Mouse (Mus musculus) monocyte, adult 2 months (primary cell): ENCODE results near the gene Lamc1.

Source experiments
- DNase-seq, 2 experiments: peaks; one replicate each; pipeline ENCODE4 v3.0.0; 2022; ENCODE audit warnings: low spot score in 2 of 2, low read depth in 1 of 2

Gene Lamc1

GRCm38 (mm10) chr1:153267730-153268129, 64.9 kb downstream of the Lamc1 start:
- no peak for DNase-seq

- no peak for DNase-seq
Measured at GRCm38 (mm10) chr1:153266891-153267290, 65.7 kb downstream of the Lamc1 start.

GRCm38 (mm10) chr1:153265579-153265978, 67.0 kb downstream of the Lamc1 start:
- no peak for DNase-seq

GRCm38 (mm10) chr1:153265066-153265465, 67.5 kb downstream of the Lamc1 start:
- DNase-seq: no peak

- DNase-seq: no peak
Measured at GRCm38 (mm10) chr1:153259752-153260300, 72.8 kb downstream of the Lamc1 start.

GRCm38 (mm10) chr1:153252540-153253210, 79.9 kb downstream of the Lamc1 start:
- no peak for DNase-seq

- DNase-seq: no peak
Measured at GRCm38 (mm10) chr1:153251590-153252206, 80.9 kb downstream of the Lamc1 start.

GRCm38 (mm10) chr1:153241346-153241745, 91.2 kb downstream of the Lamc1 start:
- DNase-seq: no peak

GRCm38 (mm10) chr1:153235576-153235975, 97.0 kb downstream of the Lamc1 start:
- DNase-seq: no peak

- no peak for DNase-seq
Measured at GRCm38 (mm10) chr1:153231681-153232080, 100.9 kb downstream of the Lamc1 start.

- no peak for DNase-seq
Measured at GRCm38 (mm10) chr1:153227916-153228315, 104.7 kb downstream of the Lamc1 start.

- no peak for DNase-seq
Measured at GRCm38 (mm10) chr1:153227096-153227495, 105.5 kb downstream of the Lamc1 start.

GRCm38 (mm10) chr1:153225786-153226725, 106.5 kb downstream of the Lamc1 start:
- no peak for DNase-seq

GRCm38 (mm10) chr1:153224331-153224730, 108.3 kb downstream of the Lamc1 start:
- no peak for DNase-seq

- DNase-seq: no peak
Measured at GRCm38 (mm10) chr1:153219376-153219775, 113.2 kb downstream of the Lamc1 start.

- DNase-seq: no peak
Measured at GRCm38 (mm10) chr1:153216516-153216915, 116.1 kb downstream of the Lamc1 start.

GRCm38 (mm10) chr1:153215676-153216075, 116.9 kb downstream of the Lamc1 start:
- no peak for DNase-seq

- DNase-seq: no peak
Measured at GRCm38 (mm10) chr1:153210992-153211391, 121.6 kb downstream of the Lamc1 start.

GRCm38 (mm10) chr1:153210198-153210597, 122.4 kb downstream of the Lamc1 start:
- DNase-seq: no peak

GRCm38 (mm10) chr1:153202195-153202594, 130.4 kb downstream of the Lamc1 start:
- no peak for DNase-seq

- no peak for DNase-seq
Measured at GRCm38 (mm10) chr1:153201448-153201847, 131.1 kb downstream of the Lamc1 start.
